Mouse (Mus musculus): ENCODE measurements at regions not wholly inside any gene's neighbourhood (a gene's known extent, or its start where the extent isn't known, plus 50 kb on each side); places are given as distances from the start of the nearest gene placed in this dataset.
"Not testable (repeated sequence)": the region's sequence is repeated elsewhere in the genome, so short reads cannot be mapped to it uniquely, and the experiment has no call there.

DNA sequence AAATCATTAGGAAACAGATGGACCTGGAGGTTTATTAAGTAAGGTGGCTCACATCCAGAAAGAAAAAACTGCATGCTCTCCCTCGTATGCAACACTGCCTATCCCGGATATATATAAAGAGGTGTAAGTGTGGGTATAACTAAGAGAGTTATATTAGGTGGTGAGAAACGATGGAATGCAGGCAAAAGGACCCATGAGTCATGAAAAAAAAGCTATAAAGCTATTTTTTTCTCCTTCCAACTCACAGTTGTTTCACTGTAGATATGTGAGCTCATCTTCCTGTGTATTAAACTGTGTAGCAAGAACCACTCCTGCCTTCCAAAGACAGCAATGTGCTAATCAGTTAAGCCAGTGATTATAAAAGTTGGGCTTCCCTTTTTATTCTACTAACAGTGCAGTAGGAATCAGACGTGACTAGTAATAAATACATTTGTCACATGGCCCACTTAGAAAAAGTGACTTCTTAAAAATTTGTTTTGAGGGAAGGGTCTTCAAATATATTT lies 51.4 kb upstream of the Bdh1 start:
- TF ChIP-seq NRF1 (IDR thresholded peaks at IDR 0.05; ENCODE audit: low read depth, low read length); POLR2A (IDR thresholded peaks at IDR 0.05; ENCODE audit: low read depth, low read length); CHD2 (IDR thresholded peaks at IDR 0.05; ENCODE audit: low read length); CTCF (conservative IDR thresholded peaks at IDR 0.05 in 1 of 2, IDR thresholded peaks at IDR 0.05 in 1 of 2; ENCODE audit: low read depth in 2 of 2, low read length in 2 of 2); ZC3H11A (IDR thresholded peaks at IDR 0.05; ENCODE audit: low read depth, low read length); USF2 (conservative IDR thresholded peaks at IDR 0.05; ENCODE audit: low read depth, low read length): not testable (repeated sequence)
